Mouse (Mus musculus) cerebellum, adult 11-12 months (tissue): Measurements from ENCODE around the gene Calm1.
"Not testable (repeated sequence)": the region's sequence is repeated elsewhere in the genome, so short reads cannot be mapped to it uniquely, and the experiment has no call there.

ENCODE experiments used
- DNase-seq: peaks from one replicate; pipeline ENCODE4 v3.0.0; 2022

The Calm1 gene

DNA sequence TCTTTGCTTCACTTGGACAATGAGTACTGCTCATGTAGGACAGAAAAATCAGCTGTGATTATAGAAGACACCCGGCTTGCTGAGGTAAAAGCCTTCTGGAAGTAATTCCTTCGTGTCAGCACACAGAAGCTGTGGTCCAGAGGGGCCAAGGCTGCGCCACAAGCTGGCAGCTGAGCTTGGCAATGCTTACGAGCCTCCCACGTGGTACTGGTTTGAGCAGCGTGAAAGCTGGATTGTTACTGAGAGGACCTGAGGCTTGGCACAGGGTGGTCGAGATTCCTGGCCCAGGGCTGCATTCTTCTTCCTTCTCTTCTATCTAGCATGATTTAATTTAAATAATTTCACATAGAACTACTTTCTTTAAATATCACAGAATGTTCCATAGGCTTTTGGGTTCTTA is 2.4 kb upstream of the Calm1 start:
- DNase-seq = no peak

DNA sequence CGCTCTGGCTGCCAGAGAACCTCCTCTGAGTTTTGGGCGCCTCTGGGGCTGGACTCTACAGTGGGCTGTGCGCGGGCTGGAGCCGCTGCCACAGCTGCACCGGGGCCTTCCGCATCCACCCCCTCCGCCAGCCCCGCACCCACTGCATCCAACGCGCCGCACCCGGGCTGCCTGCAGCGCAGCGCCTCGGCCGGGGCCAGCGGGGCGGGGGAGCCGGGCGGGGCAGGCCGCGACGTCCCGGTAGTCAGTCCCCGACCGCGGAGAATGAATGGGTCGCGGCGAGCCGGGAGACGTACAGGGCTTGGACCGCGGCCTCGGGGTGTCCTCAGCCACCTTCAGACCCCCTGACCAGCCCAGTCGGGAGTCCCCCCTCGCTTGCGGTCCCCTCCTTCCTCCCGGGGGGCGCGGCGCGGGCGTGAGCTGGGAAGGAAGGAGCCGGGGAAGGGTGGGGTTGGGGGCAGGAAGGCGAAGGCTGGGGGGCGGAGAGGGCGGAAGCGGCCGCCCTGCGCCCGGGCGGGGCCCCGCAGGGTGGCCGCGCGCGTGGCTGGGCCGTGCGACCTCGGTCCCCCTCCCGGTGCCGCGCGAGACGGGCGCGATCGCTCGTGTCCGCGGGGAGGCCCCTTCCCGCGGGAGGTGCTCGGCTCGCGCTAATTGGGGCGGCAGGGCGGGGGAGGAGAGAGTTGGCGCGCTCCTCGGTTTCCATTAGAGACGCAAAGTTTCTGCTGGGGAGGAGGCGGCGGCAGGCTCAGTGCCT is 833 bp downstream of the Calm1 start:
- peak; percentile 76 for DNase-seq

DNA sequence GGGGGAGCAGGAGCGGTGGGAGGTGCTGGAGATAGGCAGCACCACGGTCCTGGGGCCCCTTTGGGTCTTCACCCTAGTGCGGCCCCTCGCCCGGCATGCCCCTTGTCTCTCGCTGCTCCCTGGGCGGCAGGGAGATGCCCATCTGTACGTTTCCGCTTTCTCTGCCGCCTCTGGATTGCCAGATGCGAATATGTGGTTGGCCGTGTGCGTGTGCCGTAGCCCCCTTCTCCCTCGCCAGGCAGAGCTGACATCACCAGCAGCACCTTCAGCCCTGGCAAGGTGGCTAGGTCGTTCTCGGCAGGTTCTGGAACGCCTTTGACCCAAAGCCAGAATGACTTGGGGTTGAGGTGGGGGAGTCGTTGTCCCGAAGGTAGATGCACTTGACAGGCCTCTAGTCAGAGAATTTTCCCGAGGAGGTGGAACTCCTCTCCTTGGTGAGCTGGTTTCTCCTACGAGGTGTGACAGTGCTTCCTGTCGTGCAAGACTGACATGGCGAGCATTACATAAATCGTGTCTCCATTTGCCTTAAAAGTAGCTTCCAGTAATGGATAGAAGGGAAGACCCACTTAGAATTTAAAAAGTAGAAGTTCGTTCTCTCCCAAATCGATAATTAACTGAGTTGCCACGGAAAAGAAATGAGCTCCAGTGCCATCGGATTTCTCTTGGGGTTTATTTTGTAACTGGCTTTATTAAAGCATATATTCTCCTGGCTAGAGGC is 1.6 kb downstream of the Calm1 start:
- DNase-seq = peak; percentile 82

DNA sequence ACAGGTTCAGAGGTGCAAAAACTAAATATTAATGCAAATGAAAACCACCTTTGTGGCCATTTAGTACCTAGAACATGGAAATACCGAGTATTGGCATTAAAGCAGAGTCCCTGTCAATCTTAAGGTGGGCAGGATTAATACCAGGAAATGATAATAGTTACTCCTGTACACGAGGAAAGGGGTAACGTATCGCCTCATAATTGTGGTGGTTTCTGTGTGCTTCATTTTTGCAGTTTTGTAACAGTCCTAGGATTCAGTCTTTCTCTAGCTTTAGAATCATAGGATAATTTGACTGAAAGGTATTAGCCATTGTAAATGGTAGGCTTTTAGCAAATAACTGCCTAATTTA is 2.1 kb downstream of the Calm1 start:
- DNase-seq = no peak

DNA sequence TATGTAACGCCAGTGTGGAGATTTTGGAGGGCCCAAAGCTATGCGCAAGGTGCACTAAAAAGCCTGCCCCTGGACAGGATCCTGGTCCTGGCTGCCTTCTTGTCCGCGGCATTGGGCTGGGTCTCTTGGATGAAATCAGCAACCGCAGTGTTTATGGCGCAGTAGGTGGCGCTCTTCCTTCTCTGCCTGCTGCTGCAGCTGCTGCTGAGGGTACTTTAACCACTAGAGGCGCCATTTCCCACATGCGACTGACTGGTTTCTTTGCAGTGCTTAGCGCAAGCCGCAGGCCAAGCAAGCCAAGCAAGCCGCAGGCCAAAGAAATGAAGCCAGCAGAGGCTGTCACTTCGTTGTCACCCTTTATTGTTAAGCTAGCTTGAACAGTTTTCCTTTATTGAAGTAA is 2.6 kb downstream of the Calm1 start:
- peak; percentile 95 for DNase-seq

DNA sequence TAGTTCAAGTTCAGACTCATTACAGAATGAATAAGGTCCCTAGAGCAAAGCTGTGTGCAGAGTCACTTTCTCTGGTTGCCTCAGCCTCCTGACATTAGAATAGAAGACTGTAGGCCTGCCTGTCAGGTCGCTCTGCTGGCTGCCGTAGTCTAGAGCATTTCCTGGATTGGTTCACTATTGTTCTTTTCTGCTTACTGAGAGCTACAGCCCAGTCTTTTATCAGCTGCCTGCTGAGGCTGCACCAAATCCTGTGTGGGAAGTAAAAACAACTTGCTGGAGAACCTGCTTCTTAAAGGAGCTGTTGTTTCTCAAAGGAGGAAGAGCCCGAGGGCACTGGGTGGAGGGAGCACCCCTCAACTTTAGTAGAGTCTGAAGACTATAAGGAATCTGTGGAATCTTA is 4.5 kb downstream of the Calm1 start:
- DNase-seq = no peak

DNA sequence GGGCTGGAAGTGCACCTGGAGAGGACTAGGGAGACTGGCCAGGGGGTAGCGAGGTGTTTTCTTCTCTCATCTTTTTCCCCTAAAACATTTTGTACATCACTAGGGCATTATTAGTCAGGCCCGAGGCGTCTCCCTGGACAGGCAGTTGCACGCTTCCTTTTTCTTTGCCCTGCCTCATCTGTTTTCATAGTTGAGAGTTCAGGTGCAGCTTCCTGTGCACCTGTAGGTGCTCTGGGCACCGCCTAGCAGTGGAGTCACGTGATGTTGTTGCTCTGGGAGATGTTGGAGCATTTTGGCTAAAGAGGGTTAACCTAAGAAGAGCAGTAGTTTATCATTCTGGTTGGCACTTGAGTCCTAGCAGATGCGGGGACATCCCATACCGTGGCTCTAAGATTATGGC is 5.9 kb downstream of the Calm1 start:
- no peak for DNase-seq

DNA sequence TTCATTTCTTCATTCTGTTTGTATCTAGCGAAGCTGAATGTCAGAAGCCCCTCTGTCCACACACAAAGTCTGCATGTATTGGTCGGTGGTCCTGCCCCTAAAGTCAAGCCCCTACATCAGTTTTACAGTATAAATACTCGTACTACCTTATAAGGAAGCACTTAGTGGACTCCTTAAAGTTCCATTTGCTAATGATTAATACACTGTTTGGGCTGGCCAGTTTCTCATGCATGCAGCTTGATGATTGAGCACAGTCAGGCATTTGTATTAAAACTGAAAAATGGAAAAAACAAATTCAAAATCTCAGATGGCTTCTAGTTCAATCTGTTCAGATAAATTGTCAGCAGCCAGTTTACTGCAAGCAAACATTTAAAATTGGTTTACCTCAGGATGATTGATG is 7.3 kb downstream of the Calm1 start:
- no peak for DNase-seq

DNA sequence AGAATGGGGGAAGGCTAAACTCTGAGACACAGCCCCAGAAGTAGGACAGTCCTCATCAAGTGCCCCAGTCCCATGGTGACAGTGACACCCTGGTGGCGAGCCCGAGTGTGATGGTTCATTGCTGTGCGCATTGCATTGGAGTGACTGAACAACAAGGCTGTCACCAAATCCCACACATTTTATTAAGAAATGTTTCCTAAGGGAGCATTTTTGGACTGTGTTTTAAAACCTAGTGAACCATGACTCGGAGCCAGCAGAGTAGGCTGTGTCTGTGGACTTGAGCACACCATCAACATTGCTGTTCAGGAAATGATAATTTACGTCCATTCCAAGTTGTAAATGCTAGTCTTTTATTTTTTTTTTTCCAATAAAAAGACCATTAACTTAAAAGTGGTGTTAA is 7.7 kb downstream of the Calm1 start:
- no peak for DNase-seq

DNA sequence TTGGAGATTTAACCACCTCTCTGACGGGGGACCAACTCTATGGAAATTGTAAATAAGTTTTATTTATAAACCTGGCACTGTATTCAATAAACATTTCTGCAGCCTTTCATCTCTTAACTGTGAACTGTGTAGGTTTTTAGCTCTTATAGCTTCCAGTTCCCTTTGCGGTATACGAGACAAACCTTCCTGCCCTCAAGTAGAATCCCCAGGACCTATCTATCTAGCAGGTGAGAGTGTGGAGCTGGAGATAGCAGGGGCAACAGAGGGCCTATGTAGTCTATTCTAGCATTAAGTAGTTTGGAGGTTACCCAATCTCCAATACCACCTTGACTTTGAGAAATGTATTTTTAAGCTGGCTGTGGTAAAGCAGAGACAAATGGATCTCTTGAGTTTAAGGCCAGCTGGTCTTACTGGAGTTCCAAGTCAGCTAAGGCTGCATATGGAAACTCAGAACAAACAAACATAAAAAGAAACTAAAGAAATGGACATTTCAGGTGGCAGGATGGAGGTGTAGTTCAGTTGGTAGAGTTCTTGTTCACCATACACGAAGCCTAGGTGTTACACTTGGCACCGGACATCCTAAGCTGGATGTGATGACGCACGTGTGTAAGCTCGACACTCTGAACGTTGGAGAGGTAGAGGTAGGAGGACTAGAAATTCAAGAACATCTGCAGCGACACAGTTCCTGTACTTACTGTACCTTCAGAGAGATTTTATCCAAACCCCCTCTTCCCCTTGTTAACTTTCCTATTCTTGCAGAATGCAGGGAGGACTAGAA is 10.7 kb downstream of the Calm1 start:
- no peak for DNase-seq

DNA sequence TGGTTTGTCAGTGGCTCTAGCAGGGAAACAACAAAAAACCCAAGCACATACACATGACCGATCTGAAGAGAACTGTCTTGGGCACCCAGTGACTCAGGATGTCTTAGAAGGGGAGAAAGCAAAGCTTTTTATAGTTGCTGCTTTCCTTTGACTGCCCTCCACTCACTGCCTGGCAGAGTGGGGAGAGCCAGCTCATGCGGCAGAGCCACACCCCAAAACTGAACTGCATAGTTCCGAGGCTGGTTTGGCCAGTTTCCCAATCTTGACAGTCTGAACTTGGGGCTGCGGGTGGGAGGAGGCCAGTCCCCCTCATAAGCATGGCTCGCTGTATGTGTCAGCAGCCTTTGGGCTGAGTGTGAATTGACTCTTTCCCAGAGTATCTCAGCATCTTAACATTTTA is 11.7 kb downstream of the Calm1 start:
- DNase-seq = no peak

DNA sequence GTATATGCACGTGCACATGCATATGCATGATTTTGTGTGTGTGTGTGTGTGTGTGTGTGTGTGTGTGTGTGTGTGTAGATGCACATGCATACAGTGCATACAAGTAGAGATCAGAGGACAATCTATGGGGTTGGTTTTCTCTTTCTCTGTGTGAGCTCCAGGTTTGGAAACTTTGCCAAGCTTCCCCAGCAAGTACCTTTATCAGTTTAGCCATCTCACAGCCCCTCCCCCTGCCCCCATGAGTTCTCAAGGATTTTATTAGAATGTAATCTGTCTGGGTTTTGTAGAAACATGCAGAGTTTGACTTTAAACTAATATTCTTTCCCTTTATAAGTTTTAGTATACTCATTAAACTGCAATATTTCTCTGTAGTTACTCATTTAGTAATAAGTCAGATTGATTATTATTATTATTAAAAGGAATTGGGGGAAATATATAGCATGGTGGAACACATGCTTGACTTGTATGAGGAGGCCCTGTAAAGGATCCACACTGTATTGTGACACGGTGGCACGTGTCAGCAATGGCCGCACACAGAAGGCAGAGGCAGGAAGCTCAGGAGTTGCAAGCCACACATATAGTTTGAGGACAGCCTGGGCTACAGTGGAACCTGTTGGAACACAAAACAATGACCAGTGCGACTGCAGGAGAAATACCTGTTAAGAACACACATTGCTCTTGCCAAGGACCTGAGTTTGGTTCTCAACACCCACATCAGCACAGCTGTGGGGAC is 12.4 kb downstream of the Calm1 start:
- DNase-seq = no peak

DNA sequence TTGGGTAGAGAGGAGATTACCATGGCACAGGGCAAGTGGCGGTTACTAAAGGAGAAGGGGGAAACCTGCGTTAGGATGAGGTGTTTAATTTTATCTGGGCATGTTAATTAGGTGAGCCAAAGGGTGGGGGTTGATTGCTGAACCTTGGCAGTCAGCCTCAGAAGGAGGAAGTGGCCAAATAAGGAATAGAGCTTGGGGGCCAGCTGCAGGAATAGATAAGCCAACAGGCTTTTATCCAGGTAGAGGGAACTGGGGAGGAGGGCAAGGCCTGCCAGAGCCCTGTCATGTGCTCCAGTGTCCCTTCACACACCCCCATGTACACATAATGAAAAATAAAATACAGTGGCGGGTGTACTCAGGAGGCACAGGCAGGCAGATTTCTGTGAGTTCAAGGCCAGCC is 13.2 kb downstream of the Calm1 start:
- DNase-seq = no peak

DNA sequence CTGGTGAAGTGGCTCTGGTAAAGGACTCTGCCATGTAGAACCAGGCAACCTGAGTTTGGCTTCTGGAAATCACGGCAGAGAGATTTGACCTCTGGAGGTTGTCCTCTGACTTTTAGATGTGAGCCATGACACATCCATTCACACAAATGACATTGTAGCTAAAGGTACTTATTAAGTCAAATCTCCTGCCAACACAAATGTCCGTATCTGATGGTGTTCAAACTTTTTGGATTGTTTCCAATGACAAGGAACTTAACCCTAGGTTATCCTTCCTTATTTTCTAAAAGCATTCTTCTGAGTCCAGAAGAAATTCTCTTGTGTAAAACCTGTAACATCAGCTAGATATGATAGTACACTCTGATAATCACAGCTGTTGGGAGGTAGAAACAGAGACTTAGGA is 13.9 kb downstream of the Calm1 start:
- DNase-seq = no peak

DNA sequence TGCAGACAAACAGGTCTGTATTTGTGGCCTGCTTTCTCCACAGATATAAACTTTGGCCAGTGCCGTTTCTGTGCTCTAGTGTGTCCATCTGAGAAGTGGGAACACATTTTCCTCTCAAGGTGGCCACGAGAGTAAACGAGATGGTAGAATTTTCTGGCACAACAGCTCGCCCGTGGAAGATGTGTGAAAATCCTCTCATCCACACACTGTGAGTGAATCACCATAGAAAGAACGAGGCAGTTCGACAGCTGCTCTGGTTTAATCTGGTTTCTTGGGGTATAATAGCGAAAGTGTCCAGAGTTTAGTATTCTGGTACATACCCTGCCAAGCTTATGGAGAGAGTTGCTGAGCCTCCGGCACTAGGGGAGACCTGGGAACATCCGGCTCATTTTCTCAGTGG is 14.9 kb downstream of the Calm1 start:
- no peak for DNase-seq

DNA sequence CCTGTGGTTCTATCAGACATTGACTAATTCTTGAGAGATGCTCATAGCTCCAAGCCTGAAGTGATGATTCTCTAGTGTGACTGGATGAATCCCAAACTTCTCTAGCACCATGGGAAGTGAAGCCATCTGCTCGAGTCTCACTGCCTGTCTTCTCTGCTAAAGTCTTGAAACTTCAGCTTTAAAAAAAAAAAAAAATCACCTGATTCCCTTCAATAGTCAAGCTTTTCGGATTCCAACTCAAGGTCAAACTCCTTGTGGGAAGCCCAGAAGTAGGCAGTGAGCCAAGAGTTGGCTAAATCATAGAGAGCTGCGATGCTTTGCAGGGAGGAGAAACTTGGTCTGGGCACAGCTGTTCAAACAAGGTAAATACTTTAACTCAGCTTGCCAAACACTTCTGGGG is 15.5 kb downstream of the Calm1 start:
- DNase-seq = no peak

DNA sequence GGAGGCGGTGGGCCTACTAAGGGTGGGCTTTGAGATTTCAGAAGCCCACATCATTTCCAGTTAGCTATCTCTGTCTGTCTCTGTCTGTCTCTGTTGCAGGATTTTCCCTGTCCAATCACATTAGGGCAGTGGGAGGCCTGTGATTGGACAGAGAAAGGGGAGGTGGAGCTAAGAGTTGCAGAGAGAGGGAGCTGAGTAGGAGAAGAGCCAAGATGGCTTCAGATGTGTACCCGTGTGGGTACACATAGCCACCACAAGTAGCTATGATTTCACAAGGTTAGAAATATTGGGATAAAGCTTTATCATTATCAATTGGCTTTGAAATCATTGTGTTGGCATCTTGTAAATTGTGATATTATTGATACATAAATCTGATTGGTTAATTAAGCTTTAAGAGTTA is 17.9 kb downstream of the Calm1 start:
- DNase-seq = not testable (repeated sequence)

DNA sequence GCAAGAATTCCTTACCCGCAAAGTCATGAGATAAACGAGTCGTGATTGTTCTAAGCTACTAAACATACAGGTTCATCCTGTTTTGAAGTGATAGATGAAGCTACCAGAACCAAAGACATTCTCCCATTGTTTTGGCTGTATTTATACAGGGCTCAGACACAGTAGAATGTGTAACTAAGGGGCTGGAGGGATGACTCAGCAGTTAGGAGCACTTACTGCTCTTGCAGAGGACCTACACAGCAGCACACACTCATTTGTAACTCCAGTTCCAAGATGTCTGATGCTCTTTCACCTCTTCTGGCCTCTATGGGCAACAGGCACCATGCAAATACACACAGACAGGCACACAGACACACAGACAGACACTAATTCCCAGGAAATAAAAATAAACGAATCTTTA is 20.8 kb downstream of the Calm1 start:
- no peak for DNase-seq

DNA sequence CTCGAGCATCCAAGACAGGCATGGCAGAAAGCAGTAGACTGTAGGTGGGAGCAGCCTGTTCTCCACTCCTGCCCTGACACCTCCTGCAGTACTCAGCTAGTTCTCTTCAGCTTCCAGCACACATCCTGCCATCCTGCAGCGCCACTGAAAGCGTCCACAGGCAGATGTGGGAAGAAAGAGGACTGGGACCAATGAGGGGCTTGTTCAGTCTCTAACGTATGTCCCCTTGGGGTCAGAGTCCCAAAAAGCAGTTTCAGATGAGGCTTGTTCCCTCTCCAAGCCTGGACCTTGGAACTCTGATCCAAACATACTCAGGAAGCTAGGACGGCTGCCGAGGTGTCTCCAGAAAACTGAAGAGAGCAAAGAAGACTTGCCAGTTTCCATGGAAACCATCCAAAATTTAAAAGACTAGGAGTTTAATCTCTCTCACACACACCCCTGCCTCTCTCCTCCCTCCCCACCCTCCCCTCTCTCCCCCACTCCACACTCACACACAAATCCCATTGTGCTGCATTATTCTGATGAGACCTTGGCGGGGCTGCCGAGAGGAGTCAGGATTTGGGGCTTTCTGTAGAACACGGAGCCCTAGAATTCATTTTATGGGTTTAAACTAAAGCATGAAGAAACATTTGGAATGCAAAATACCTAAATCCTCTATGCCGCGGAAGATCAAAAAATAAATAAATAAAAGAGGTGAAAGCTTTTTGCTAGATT is 22.5 kb downstream of the Calm1 start:
- no peak for DNase-seq

DNA sequence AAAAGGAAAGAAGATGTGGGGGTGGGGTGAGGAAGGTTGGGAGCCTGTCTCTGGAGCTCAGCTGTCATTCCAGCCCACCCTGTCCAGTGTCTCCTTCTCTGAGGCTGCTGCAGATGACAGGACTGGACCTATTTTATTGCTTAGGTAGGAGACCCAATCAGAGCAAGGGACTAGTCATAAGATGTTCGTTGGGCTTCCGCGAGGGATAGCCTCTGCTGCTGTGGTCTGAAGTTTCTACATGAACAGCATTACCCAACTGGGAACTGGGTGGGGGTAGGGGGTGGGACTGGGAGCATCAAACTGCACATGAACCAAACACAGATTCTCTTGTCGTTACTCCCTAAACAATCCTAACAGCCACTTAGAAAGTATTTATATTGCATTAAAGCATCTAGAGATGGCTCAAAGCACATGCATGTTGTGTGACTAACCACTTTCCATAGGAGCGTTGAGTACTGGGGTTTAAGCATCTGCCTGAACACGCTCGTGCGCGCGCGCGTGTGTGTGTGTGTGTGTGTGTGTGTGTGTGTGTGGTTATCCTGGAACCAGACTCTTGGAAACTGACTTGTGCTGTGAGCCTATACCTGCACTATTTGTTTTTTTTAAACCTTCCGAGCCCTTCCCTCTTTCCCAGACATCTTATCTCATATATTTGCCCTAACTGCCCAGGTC is 23.2 kb downstream of the Calm1 start:
- no peak for DNase-seq

DNA sequence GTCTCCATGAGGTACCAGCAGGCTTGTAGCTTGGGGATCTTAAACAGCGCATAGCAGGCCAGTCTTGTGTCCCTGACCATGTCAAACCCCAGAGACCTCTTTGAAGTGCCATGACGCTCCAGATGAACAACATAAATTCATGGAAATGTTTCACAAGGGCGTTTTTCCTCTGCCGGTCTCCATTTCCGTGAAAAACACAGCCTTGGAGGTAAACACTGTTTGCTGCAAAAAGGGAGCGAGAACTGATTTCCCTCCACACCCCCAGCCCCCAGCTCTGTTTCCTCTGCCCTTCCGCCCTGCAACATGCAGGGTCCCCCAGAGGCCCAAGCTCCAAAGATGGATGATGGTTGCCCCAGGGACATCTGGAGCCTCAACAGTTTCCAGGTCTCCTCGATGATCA is 24.3 kb downstream of the Calm1 start:
- peak; percentile 2 for DNase-seq

DNA sequence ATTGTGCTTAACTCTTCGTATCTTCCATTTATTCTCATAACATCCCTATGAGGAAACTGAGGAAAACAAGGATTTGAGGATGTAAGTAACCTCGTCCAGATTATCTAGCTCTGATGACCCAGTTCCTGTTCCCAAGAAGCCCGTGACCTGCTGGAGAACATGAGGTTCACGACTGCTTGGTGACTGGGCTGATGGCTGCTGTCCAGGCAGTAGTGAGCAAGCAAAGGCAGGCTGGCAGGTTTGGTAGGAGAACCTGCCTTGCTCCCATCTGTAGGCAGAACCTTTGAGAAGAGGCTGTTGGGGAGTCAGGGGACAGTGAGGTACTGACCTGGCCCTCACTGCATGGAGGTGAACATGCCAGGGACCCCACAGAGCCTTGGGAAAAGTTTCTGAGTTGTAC is 26.0 kb downstream of the Calm1 start:
- no peak for DNase-seq
